Mouse (Mus musculus) stomach, postnatal 0 days (tissue): ENCODE measurements at regions not wholly inside any gene's neighbourhood (a gene's known extent, or its start where the extent isn't known, plus 50 kb on each side); places are given as distances from the start of the nearest gene placed in this dataset.

ENCODE experiments used
- ATAC-seq: fragments of 200-750 bp; cut with Nextera tagmentation; 2 replicates; pipeline ENCODE4 v1.8.0; 2017; ENCODE audit not compliant: low FRiP score, low TSS enrichment
- DNase-seq: peaks from one replicate; pipeline ENCODE4 v3.0.0-alpha.2; 2016; ENCODE audit warnings: low spot score
- H3K27ac ChIP-seq: fragments of 300-500 bp; sonication (generic); replicated peaks from 2 replicates; pipeline ENCODE4 v1.5.1; 2014; ENCODE audit warnings: mild to moderate bottlenecking, control low read depth
- H3K27me3 ChIP-seq: fragments of 300-500 bp; sonication (generic); 2 replicates; pipeline ENCODE4 v1.6.1; 2014; ENCODE audit warnings: low read length; ENCODE audit not compliant: control insufficient read depth, insufficient read depth
- H3K36me3 ChIP-seq: fragments of 300-500 bp; sonication (generic); 2 replicates; pipeline ENCODE4 v1.6.1; 2014; ENCODE audit warnings: low read length, mixed read lengths; ENCODE audit not compliant: control insufficient read depth, insufficient read depth
- H3K4me1 ChIP-seq: fragments of 300-500 bp; sonication (generic); replicated peaks from 2 replicates; pipeline ENCODE4 v1.6.1; 2014; ENCODE audit warnings: antibody characterized with exemption; ENCODE audit not compliant: control insufficient read depth, insufficient read depth
- H3K4me2 ChIP-seq: fragments of 300-500 bp; sonication (generic); replicated peaks from 2 replicates; pipeline ENCODE4 v1.6.1; 2014; ENCODE audit warnings: low read depth, mild to moderate bottlenecking, control low read depth, moderate library complexity
- H3K4me3 ChIP-seq: fragments of 300-500 bp; sonication (generic); 2 replicates; pipeline ENCODE4 v1.5.1; 2014; ENCODE audit warnings: low read depth, low read length, control low read depth
- H3K9ac ChIP-seq: fragments of 300-500 bp; sonication (generic); 2 replicates; pipeline ENCODE4 v1.6.1; 2014; ENCODE audit warnings: mild to moderate bottlenecking, low read length, control low read depth, mixed read lengths
- H3K9me3 ChIP-seq: fragments of 300-500 bp; sonication (generic); 2 replicates; pipeline ENCODE4 v1.6.1; 2016; ENCODE audit warnings: low read length; ENCODE audit not compliant: control insufficient read depth
- CTCF ChIP-seq: IDR thresholded peaks from 2 replicates; pipeline ENCODE4 v1.5.1; 2016; ENCODE audit warnings: antibody characterized with exemption, low read depth, mild to moderate bottlenecking, moderate library complexity
- EP300 ChIP-seq: optimal IDR thresholded peaks from 2 replicates; pipeline ENCODE3; 2016; ENCODE audit warnings: antibody characterized with exemption
- WGBS: fragments of 180-500 bp; shearing (Covaris S2); extraction: QIAGEN DNeasy Blood & Tissue Kit; methylation state at CpG from one replicate; pipeline ENCODE4 v1.1.7; 2014; 5-methylcytosine and 5-hydroxymethylcytosine counted together

- ATAC-seq (no peak), DNase-seq (no peak)
- Histone ChIP-seq H3K27me3 (no peaks in the 10 kb centered on the region), H3K4me3 (no peak overlapping the region), H3K9me3 (no peaks in the 10 kb centered on the region), H3K27ac (no peak overlapping the region), H3K4me2 (no peak overlapping the region), H3K9ac (no peak overlapping the region), H3K4me1 (no peaks in the 10 kb centered on the region), H3K36me3 (no peaks in the 10 kb centered on the region)
- WGBS, result 55% methylated on average over 4 of the region's 4 CpGs
- TF ChIP-seq EP300 (no peak), CTCF (peak; percentile 56)
Measured at GRCm38 (mm10) chr6:31197631-31198338, 200.8 kb upstream of the Mkln1 start.

DNA sequence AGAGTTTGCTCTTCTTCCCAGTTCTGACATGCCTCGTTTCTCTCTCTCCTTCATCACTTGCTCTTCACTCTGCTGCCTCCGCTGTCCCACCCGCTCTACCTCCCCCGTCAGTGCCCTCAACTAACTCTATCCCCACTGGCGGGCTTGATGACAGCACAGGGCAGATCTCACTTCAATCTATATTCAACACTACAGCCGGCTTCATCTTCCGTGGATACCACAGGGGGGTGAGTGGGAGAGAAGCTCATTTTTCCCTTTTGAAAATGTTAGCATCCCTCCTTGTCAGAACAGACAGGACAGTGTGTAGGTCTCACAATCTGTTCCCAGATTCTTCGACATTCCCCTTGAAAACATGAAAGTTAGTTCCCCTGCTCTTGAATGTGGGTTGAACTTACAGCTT is 200.2 kb upstream of the Mkln1 start:
- no peak for ATAC-seq
- H3K9me3 ChIP-seq, result no peaks in the 10 kb centered on the region
- H3K9ac ChIP-seq, result no peak overlapping the region
- no peak for TF ChIP-seq CTCF
- TF ChIP-seq EP300, result no peak
- WGBS, result 69% methylated on average over 8 of the region's 8 CpGs
- no peak overlapping the region for H3K4me3 ChIP-seq
- DNase-seq, result no peak
- no peaks in the 10 kb centered on the region for H3K27me3 ChIP-seq
- no peaks in the 10 kb centered on the region for H3K4me1 ChIP-seq
- H3K36me3 ChIP-seq, result no peaks in the 10 kb centered on the region
- no peak overlapping the region for H3K4me2 ChIP-seq
- H3K27ac ChIP-seq, result no peak overlapping the region

- DNase-seq, result no peak
- 72% methylated on average over 3 of the region's 3 CpGs for WGBS
Measured at GRCm38 (mm10) chr6:31200705-31201104, 197.8 kb upstream of the Mkln1 start.

GRCm38 (mm10) chr6:31201375-31201972 is 197.1 kb upstream of the Mkln1 start:
- no peaks in the 10 kb centered on the region for H3K9me3 ChIP-seq
- no peak overlapping the region for H3K4me2 ChIP-seq
- no peak for TF ChIP-seq EP300
- TF ChIP-seq CTCF, result no peak
- no peaks in the 10 kb centered on the region for H3K4me1 ChIP-seq
- DNase-seq (no peak), ATAC-seq (no peak)
- H3K27ac ChIP-seq, result no peak overlapping the region
- H3K27me3 ChIP-seq, result no peaks in the 10 kb centered on the region
- no peaks in the 10 kb centered on the region for H3K36me3 ChIP-seq
- 78% methylated on average over 4 of the region's 4 CpGs for WGBS
- no peak overlapping the region for H3K4me3 ChIP-seq
- no peak overlapping the region for H3K9ac ChIP-seq

More at GRCm38 (mm10) chr6:31200705-31201104, 197.8 kb upstream of the Mkln1 start:
- Histone ChIP-seq H3K27ac (no peak overlapping the region), H3K4me1 (no peaks in the 10 kb centered on the region), H3K36me3 (no peaks in the 10 kb centered on the region), H3K9ac (no peak overlapping the region), H3K9me3 (no peaks in the 10 kb centered on the region), H3K4me2 (no peak overlapping the region), H3K4me3 (no peak overlapping the region), H3K27me3 (no peaks in the 10 kb centered on the region)
- ATAC-seq, result no peak
- no peak for TF ChIP-seq CTCF
- TF ChIP-seq EP300, result no peak

- no peak overlapping the region for H3K4me3 ChIP-seq
- no peaks in the 10 kb centered on the region for H3K36me3 ChIP-seq
- ATAC-seq, result no peak
- no peaks in the 10 kb centered on the region for H3K9me3 ChIP-seq
- no peak overlapping the region for H3K27ac ChIP-seq
- TF ChIP-seq CTCF, result peak; percentile 35; the same call in 1 of the 2 replicates
- TF ChIP-seq EP300, result no peak
- no peak overlapping the region for H3K9ac ChIP-seq
- no peaks in the 10 kb centered on the region for H3K4me1 ChIP-seq
- H3K4me2 ChIP-seq, result no peak overlapping the region
- no peak for DNase-seq
- H3K27me3 ChIP-seq, result no peaks in the 10 kb centered on the region
Measured at GRCm38 (mm10) chr6:31202594-31202993, 195.9 kb upstream of the Mkln1 start.

DNA sequence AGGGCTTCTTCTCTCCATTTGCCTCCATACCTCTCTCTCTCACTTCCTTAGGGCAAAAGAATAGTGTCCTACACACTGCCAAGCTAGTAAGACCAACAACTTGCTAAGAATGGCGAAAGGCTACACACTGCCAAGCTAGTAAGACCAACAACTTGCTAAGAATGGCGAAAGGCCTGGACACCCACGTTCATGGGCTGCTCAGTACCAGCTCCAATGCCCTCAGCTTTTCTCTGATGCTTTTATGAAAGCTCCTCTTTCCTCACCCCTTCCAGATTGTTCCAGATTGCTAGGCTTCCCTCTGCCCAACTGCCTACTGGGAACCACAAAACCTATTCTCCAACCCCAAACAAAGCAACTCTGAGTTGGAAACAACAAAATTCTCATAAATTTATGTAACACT is 194.1 kb upstream of the Mkln1 start:
- Histone ChIP-seq H3K4me3 (no peak overlapping the region), H3K4me2 (no peak overlapping the region), H3K27ac (no peak overlapping the region), H3K36me3 (no peaks in the 10 kb centered on the region), H3K27me3 (no peaks in the 10 kb centered on the region), H3K9ac (no peak overlapping the region), H3K9me3 (no peaks in the 10 kb centered on the region), H3K4me1 (no peaks in the 10 kb centered on the region)
- DNase-seq, result no peak
- WGBS, result 96% methylated on average over 3 of the region's 3 CpGs
- TF ChIP-seq EP300 (no peak), CTCF (no peak)
- no peak for ATAC-seq
